ENCODE assay signal across 15 mouse cellular contexts in genomic region chr9:83304925-83305324, GRCm38 (mm10).
A peak's percentile ranks its signal among the peaks of the same experiment; 100 is the strongest.
DNase-seq lines count a peak whose midpoint lies in the region; ATAC-seq and TF ChIP-seq lines count a peak whose summit lies in the region.
"Had no signal": no experiment of that assay in that cellular context is flagged by ENCODE, and none has a peak within 500 bp of the region (broad histone marks: within the 10 kb centered on the region; RNA-seq: fewer than 3 reads in every experiment).

No protein-coding gene starts in this region.

- H3K4me3 ChIP-seq in kidney, embryonic 16.5 days (ENCODE audit: low read length): no peak overlapping the region
- H3K4me3 ChIP-seq in ES-E14 (ENCODE audit: insufficient read depth in 1 of 2, low read depth in 1 of 2, low read length in 2 of 2, poor library complexity in 1 of 2, severe bottlenecking in 1 of 2): no peak overlapping the region
- no peak overlapping the region for H3K4me3 ChIP-seq in hindbrain, postnatal 0 days (ENCODE audit: low read length)
- H3K4me3 ChIP-seq: erythroblast, embryonic 14.5 days; hindbrain, embryonic 13.5 days; neural tube, embryonic 15.5 days had no signal

- peak; percentile 72; the same call in 1 of the 2 replicates for ATAC-seq in kidney, embryonic 16.5 days (ENCODE audit: low FRiP score, low TSS enrichment)
- ATAC-seq in hindbrain, postnatal 0 days: no peak
- ATAC-seq: CD4-positive, CD25-positive, alpha-beta regulatory T cell, adult 4 months had no signal

- no peaks in the 10 kb centered on the region for H3K9me3 ChIP-seq in kidney, embryonic 16.5 days (ENCODE audit: low read length)
- H3K9me3 ChIP-seq in ES-E14 (ENCODE audit: control insufficient read depth, insufficient read depth, low read depth, low read length): no peaks in the 10 kb centered on the region
- H3K9me3 ChIP-seq in hindbrain, postnatal 0 days (ENCODE audit: low read length): no peaks in the 10 kb centered on the region
- H3K9me3 ChIP-seq: hindbrain, embryonic 13.5 days; neural tube, embryonic 15.5 days had no signal

- WGBS in kidney, embryonic 16.5 days: 26% methylated on average over 7 of the region's 7 CpGs
- 42% methylated on average over 7 of the region's 7 CpGs for WGBS in hindbrain, postnatal 0 days

- DNase-seq in kidney, postnatal 10 days: no peak
- DNase-seq in ES-E14 (ENCODE audit: low read depth, low spot score): peak; percentile 43
- DNase-seq in brain, embryonic 14.5 days (ENCODE audit: low read depth): peak; percentile 27
- DNase-seq in mesoderm, embryonic 11.5 days (ENCODE audit: low read depth, low spot score): peak; percentile 55
- DNase-seq in gastrocnemius, postnatal 10 days: no peak
- DNase-seq in hindbrain, postnatal 0 days (ENCODE audit: low spot score): no peak
- DNase-seq: adrenal gland, postnatal 10 days; cerebellum, postnatal 14 days; kidney, postnatal 14 days; layer of hippocampus, adult 9-11 months had no signal

- H3K4me1 ChIP-seq in kidney, embryonic 16.5 days (ENCODE audit: insufficient read depth, low read length): peaks cover 13% of the 10 kb centered on the region; the same call in 1 of the 2 replicates
- H3K4me1 ChIP-seq in ES-E14 (ENCODE audit: control insufficient read depth in 2 of 2, insufficient read depth in 2 of 2, low read length in 2 of 2, poor library complexity in 1 of 2): peaks cover 0 to 4% of the 10 kb centered on the region in 2 experiments; a peak in 2 of 4 replicates
- no peaks in the 10 kb centered on the region for H3K4me1 ChIP-seq in hindbrain, postnatal 0 days (ENCODE audit: insufficient read depth, low read length)
- H3K4me1 ChIP-seq: neural tube, embryonic 15.5 days had no signal

- H3K9ac ChIP-seq in kidney, embryonic 16.5 days (replicated peaks; ENCODE audit: low read length): no peak overlapping the region
- H3K9ac ChIP-seq in ES-E14 (ENCODE audit: insufficient read depth, low read depth, low read length, poor library complexity, severe bottlenecking): no peak overlapping the region
- H3K9ac ChIP-seq in hindbrain, postnatal 0 days (replicated peaks; ENCODE audit: low read length): no peak overlapping the region
- H3K9ac ChIP-seq: hindbrain, embryonic 13.5 days; neural tube, embryonic 15.5 days had no signal

- H3K27ac ChIP-seq in kidney, embryonic 16.5 days (ENCODE audit: low read length): no peak overlapping the region
- H3K27ac ChIP-seq in ES-E14 (ENCODE audit: insufficient read depth, low read depth, low read length, poor library complexity, severe bottlenecking): no peak overlapping the region
- H3K27ac ChIP-seq in hindbrain, postnatal 0 days: no peak overlapping the region
- H3K27ac ChIP-seq: hindbrain, embryonic 13.5 days; neural tube, embryonic 15.5 days had no signal

- TF ChIP-seq POLR2A in brain, embryonic 14.5 days (IDR thresholded peaks at IDR 0.05; ENCODE audit: borderline replicate concordance, extremely low read depth, insufficient read depth, insufficient read length, poor library complexity, severe bottlenecking): no peak

- no peaks in the 10 kb centered on the region for H3K27me3 ChIP-seq in kidney, embryonic 16.5 days (ENCODE audit: insufficient read depth, low read length)
- H3K27me3 ChIP-seq in hindbrain, postnatal 0 days (ENCODE audit: insufficient read depth, low read length): no peaks in the 10 kb centered on the region
- H3K27me3 ChIP-seq: hindbrain, embryonic 13.5 days; neural tube, embryonic 15.5 days had no signal

- in situ Hi-C loops in ES-E14 (cut with MboI; ENCODE audit: low sequenced_read_pairs in 2 of 2, unreplicated experiment in 2 of 2): no loop called here

- peak overlapping the region; percentile 20; the same call in 1 of the 2 replicates for H3K4me2 ChIP-seq in kidney, embryonic 16.5 days (replicated peaks; ENCODE audit: low read depth, low read length)
- no peak overlapping the region for H3K4me2 ChIP-seq in hindbrain, postnatal 0 days (ENCODE audit: low read depth, low read length)
- H3K4me2 ChIP-seq: hindbrain, embryonic 13.5 days; neural tube, embryonic 15.5 days had no signal

- H3K36me3 ChIP-seq in kidney, embryonic 16.5 days (ENCODE audit: insufficient read depth, low read length): no peaks in the 10 kb centered on the region
- no peaks in the 10 kb centered on the region for H3K36me3 ChIP-seq in ES-E14 (ENCODE audit: control insufficient read depth, insufficient read depth, low read length, poor library complexity, severe bottlenecking)
- no peaks in the 10 kb centered on the region for H3K36me3 ChIP-seq in hindbrain, postnatal 0 days (ENCODE audit: insufficient read depth, low read length)
- H3K36me3 ChIP-seq: hindbrain, embryonic 13.5 days; neural tube, embryonic 15.5 days had no signal

- TF ChIP-seq CTCF in brain, embryonic 14.5 days (IDR thresholded peaks at IDR 0.05; ENCODE audit: borderline replicate concordance, extremely low read depth, insufficient read depth, insufficient read length): no peak
- TF ChIP-seq CTCF in hindbrain, postnatal 0 days (IDR thresholded peaks at IDR 0.05; ENCODE audit: low read depth): no peak

TF ChIP-seq in ES-E14, 5 proteins besides CTCF, POLR2A, EP300 and RAD21:
- TF ChIP-seq HCFC1 (IDR thresholded peaks at IDR 0.05; ENCODE audit: borderline replicate concordance, insufficient read depth, low read length) (no peak), CHD2 (IDR thresholded peaks at IDR 0.05; ENCODE audit: low read depth, low read length) (no peak), MAFK (IDR thresholded peaks at IDR 0.05; ENCODE audit: insufficient read depth, low read depth, low read length) (no peak)

Comparison
In these comparisons a context has a peak if more than half of its experiments do, and no peak if none do; other contexts are left out.
1. DNase-seq: peak in ES-E14 (single experiment), brain, embryonic 14.5 days (single experiment) and mesoderm, embryonic 11.5 days (single experiment); none in kidney, postnatal 10 days (single experiment), gastrocnemius, postnatal 10 days (single experiment) and hindbrain, postnatal 0 days (single experiment).